Mouse (Mus musculus): ENCODE results near the gene Shq1.

Gene Shq1

GRCm38 (mm10) chr6:100527972-100528371 is 143.0 kb downstream of the Shq1 start:
- DNase-seq: peak; percentile 17

- no peak for DNase-seq
Measured at GRCm38 (mm10) chr6:100527161-100527560, 143.8 kb downstream of the Shq1 start.

DNA sequence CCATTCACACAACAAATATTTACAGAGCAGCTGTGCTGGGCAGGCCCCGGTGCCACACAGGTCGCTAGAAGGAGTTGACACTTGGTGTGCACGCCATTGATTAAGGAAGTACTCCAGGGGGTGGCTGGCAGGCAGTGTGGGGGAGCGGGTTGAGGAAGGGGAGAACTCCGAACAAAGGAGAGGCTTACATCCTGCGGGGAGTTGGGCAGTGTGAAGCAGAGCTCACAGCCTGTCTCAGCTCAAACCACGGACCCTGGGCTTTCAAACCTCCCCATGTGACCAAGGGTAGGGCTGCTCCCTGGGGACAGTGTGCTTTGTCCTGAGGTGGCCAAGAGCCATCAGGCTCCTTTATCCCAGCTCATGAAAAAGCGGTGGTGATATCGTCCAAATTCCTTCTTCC is 144.9 kb downstream of the Shq1 start:
- DNase-seq: no peak

DNA sequence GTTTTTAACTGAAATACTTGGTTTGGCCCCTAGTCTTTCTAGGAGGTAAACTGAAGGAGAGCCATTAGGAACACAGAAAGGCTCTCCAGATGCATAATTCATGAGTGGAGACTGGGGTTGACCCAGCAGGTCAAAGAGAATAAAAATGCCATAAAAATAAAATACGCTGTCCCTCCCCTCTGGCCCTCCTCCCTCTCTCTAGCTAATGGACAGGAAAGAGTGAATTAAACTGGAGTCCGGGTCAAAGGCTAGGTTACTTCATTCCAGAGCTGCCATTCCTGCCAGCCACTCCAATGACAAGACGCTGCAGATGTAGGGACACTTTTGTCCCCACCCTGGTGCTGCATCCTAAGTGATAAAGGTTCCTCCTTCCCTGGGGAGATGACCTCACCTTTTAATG is 145.5 kb downstream of the Shq1 start:
- no peak for DNase-seq

- DNase-seq: no peak
Measured at GRCm38 (mm10) chr6:100522495-100522894, 148.5 kb downstream of the Shq1 start.

GRCm38 (mm10) chr6:100521615-100522398 is 149.2 kb downstream of the Shq1 start:
- DNase-seq: no peak

DNA sequence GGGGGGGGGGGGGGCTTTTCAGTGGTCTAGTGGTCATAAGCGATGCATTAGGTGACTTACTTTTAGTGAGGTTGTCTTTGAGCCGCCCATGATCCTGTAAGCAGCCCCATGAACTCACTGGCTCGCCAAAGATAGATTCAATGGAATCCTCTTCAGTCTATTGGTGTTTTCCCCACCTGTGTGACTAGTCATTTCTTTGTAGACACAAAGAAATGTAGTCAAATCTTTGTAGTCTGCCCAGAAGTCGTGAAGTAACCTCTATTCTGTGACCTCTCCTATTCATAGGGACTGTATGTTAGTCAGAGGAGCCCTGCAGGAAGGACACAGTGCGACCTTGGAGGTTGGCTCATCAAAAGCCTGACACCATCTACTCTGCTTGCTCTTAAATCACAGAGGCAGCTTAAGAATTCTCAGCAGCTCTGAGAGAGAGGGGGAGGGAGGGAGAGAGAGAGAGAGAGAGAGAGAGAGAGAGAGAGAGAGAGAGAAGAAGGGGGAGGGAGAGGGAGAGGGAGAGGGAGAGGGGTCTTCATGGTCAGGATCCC is 150.3 kb downstream of the Shq1 start:
- no peak for DNase-seq

DNA sequence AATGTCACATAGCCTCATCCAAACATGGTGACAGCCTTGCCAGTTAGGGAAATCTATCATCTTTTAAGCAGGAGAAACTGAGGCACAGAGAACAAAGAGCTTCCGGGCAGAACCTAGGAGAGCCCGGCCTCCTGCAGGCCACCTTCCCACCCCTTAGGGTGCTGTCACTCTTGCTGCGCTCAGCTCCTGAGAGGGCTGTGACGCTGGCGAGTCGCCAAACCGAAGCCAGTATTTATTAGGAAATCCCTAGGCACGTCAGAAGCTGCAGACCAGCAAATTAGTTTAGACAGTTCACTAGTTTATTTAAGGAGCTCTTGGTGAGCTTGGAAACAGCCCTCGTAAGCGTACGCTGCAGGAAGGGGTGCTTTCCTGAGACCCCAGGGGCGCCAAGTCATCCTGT is 151.1 kb downstream of the Shq1 start:
- peak; percentile 55 for DNase-seq
